Mouse (Mus musculus) small intestine, adult 2 months (tissue): ENCODE measurements around the gene Txnrd2. TPM values are rescaled to one million over a fixed set of nuclear protein-coding genes. Genes with fewer than 3 reads are reported as not detected.

Experiments used
- H3K27ac ChIP-seq: fragments of 200-500 bp; 2 replicates; pipeline ENCODE4 v1.5.1; 2012; ENCODE audit warnings: low read depth, low read length, control low read depth, inconsistent platforms; ENCODE audit not compliant: insufficient read depth
- H3K27me3 ChIP-seq: fragments of 200-500 bp; 2 replicates; pipeline ENCODE4 v1.6.1; 2012; ENCODE audit warnings: mild to moderate bottlenecking, moderate library complexity, low read length, inconsistent platforms; ENCODE audit not compliant: control insufficient read depth, insufficient read depth
- H3K36me3 ChIP-seq: fragments of 200-500 bp; 2 replicates; pipeline ENCODE4 v1.6.1; 2012; ENCODE audit warnings: mild to moderate bottlenecking, low read length, control low read depth, inconsistent platforms; ENCODE audit not compliant: control insufficient read depth, insufficient read depth
- H3K4me1 ChIP-seq: fragments of 200-500 bp; 2 replicates; pipeline ENCODE4 v1.6.1; 2012; ENCODE audit warnings: low read length, inconsistent platforms, mixed read lengths; ENCODE audit not compliant: control insufficient read depth, insufficient read depth, insufficient read length
- H3K4me3 ChIP-seq: fragments of 200-500 bp; 2 replicates; pipeline ENCODE4 v1.5.1; 2012; ENCODE audit warnings: low read depth, mild to moderate bottlenecking, control low read depth, inconsistent platforms, low read length, moderate library complexity
- CTCF ChIP-seq: fragments of 200-500 bp; IDR thresholded peaks from 2 replicates; pipeline ENCODE4 v1.5.1; 2012; ENCODE audit warnings: low read depth, mild to moderate bottlenecking, control low read depth, inconsistent platforms, low read length, moderate library complexity, mixed read lengths; ENCODE audit not compliant: insufficient replicate concordance, insufficient read length; ENCODE audit errors: extremely low read depth
- POLR2A ChIP-seq: fragments of 200-500 bp; IDR thresholded peaks from 2 replicates; pipeline ENCODE4 v1.6.1; 2012; ENCODE audit warnings: low read depth, mild to moderate bottlenecking, control low read depth, inconsistent platforms, low read length, moderate library complexity
- WGBS: fragments of 180-500 bp; shearing (Covaris S2); methylation state at CpG from one replicate; pipeline ENCODE4 v1.1.7; 2018; 5-methylcytosine and 5-hydroxymethylcytosine counted together
- polyA plus RNA-seq: library from polyadenylated mRNA; depleted of rRNA; stranded (reverse); fragments of >200 nt; gene quantifications from 2 replicates; pipeline ENCODE4 v1.2.3, GENCODE M21; 2012

Gene Txnrd2
- polyA plus RNA-seq, 1 experiment, result 19.5 TPM

DNA sequence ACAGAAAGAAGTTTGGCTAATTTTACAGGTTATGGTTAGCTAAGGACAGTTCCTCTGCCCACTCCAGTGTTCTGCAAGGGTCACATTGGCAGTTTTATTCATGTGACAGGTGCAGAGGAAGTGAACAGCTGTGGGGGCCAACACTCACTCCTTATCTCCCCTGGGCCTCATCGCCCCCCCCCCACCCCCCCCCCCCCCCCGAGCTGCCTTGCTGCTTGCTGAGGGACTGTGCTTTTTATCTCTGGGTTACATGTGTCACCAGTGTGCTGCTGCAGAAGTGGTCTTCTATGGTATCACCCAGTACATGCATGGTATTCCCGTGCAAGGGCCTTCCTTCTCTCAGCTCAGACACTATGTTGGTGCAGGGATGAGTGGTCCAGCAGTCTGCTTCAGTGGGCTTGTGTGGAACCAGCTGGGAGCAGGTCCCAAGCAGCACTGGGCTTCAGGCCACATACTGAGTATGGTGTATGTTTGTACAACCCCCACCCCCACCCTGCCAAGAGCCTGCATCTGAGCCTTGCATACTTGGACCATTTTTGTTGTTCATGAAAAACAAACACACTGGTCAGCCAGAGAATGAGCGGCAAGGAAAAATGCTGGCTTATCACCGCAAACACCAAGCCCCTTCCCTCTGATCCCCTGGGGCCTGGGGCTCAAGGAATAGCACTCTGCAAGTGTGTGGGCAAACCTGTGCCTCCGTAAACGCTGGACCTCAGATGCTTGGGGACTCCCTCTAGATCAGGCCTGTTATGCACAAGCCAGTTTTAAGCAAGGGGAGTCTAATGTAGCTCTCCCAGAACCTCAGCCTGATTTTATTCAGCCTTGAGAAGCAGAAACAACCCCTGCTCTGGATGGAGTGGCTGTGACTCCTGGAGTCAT lies 38.2 kb upstream of the Txnrd2 start:
- 61% methylated on average over 6 of the region's 7 CpGs for WGBS

DNA sequence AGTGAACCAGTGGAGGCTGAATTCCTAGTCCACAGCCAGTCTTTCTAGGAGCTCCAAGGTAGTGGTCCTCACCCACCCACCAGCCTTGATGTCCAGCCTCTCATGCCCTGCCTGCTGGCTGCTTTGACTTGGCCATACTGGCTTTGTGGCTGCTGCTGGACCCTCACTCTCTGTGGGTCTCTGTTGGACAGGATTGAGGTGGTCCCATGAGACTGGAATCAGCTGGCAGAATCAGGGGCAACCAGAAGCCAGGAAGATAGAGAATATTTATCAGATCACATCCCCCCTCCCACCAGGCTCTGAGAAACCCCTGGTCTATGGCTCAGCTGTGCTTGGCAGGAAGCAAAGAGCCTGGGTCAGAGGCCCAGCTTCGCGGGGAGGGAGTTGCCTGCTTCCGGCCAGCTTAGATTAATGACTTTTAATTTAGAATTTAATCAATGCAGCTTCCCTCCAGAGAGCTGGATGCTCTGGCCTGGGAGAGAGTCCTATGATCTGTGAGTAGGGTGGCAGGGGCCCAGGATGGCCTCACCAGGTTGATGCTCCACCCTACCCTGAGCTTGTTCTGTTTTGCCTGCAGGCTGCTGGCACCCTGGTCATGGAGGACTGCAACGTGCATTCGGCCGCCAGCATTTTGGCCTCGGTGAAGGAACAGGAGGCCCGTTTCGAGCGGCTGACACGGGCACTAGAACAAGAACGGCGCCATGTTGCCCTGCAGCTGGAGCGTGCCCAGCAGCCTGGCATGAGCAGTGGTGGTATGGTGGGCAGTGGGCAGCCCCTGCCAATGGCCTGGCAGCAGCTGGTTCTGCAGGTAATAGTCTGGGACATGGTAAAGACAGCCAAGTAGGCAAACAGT lies 37.4 kb upstream of the Txnrd2 start:
- Histone ChIP-seq H3K27me3 (no peaks in the 10 kb centered on the region), H3K27ac (peak overlapping the region; percentile 51), H3K36me3 (no peaks in the 10 kb centered on the region), H3K4me3 (no peak overlapping the region), H3K4me1 (peaks cover 11% of the 10 kb centered on the region)
- TF ChIP-seq CTCF (no peak), POLR2A (no peak)
- 88% methylated on average over 14 of the region's 14 CpGs for WGBS

More for the DNA sequence above, 38.2 kb upstream of the Txnrd2 start:
- no peaks in the 10 kb centered on the region for H3K27me3 ChIP-seq
- TF ChIP-seq POLR2A (no peak), CTCF (no peak)
- H3K4me3 ChIP-seq, result no peak overlapping the region
- peak overlapping the region; percentile 51 for H3K27ac ChIP-seq
- peaks cover 13% of the 10 kb centered on the region for H3K4me1 ChIP-seq
- no peaks in the 10 kb centered on the region for H3K36me3 ChIP-seq

GRCm38 (mm10) chr16:18390399-18390798 lies 35.8 kb upstream of the Txnrd2 start:
- no peak overlapping the region for H3K27ac ChIP-seq
- WGBS, result 91% methylated on average over 6 of the region's 6 CpGs
- H3K4me1 ChIP-seq, result peaks cover 11% of the 10 kb centered on the region
- no peak overlapping the region for H3K4me3 ChIP-seq
- TF ChIP-seq CTCF (no peak), POLR2A (no peak)
- no peaks in the 10 kb centered on the region for H3K27me3 ChIP-seq
- no peaks in the 10 kb centered on the region for H3K36me3 ChIP-seq

DNA sequence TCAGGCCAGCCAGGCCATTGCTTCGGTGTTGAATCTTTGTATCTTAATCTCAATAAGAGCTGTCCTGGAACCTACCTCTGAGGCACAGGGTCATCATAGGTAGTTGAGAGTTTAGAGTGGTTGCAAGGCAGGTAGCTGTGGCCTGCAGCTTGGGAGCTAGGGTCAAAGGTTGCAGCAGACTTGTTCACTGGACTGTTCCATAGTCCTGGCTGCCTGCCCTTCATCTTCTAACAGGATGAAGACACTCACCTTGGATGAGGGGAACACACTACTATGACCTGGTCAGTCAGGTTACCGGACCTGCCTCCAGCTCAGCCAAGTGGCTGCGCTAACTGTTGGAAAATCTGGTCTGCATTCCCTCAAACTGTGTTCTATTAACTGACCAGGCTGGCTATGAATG lies 35.1 kb upstream of the Txnrd2 start:
- H3K27ac ChIP-seq, result no peak overlapping the region
- H3K4me3 ChIP-seq, result no peak overlapping the region
- peaks cover 13% of the 10 kb centered on the region for H3K4me1 ChIP-seq
- 94% methylated on average over 3 of the region's 3 CpGs for WGBS
- H3K36me3 ChIP-seq, result no peaks in the 10 kb centered on the region
- TF ChIP-seq CTCF, result no peak
- TF ChIP-seq POLR2A, result no peak
- no peaks in the 10 kb centered on the region for H3K27me3 ChIP-seq

DNA sequence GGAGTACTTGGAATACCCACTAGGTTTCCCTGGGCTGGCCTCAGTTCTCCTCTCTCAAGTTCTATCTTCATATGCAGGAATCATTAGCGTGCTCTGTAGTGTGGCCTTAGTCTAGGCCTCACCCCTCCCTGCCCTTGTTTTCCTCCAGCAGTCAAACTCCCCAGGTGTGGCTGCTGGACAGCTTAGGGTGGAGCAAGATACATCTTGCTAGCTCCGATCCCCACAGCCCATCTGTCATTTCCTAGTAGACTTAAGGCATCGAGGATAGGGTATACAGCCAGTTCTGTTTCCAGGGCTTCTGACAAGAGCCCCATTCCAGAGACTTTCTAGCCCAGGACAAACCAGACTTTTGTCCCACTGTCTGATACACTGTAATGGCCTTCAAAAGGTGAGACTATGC lies 34.5 kb upstream of the Txnrd2 start:
- Histone ChIP-seq H3K4me3 (no peak overlapping the region), H3K4me1 (peaks cover 13% of the 10 kb centered on the region), H3K27ac (no peak overlapping the region), H3K27me3 (no peaks in the 10 kb centered on the region), H3K36me3 (no peaks in the 10 kb centered on the region)
- TF ChIP-seq CTCF (no peak), POLR2A (no peak)
- WGBS, result 91% methylated on average over 3 of the region's 3 CpGs

GRCm38 (mm10) chr16:18392469-18393426 lies 33.4 kb upstream of the Txnrd2 start:
- WGBS, result under 1% methylated on average over 63 of the region's 63 CpGs
- H3K4me1 ChIP-seq, result peaks cover 13% of the 10 kb centered on the region
- H3K36me3 ChIP-seq, result no peaks in the 10 kb centered on the region
- 0 out of 2 replicates have a peak overlapping the region, but pooled peaks have one; percentile 11 for H3K27ac ChIP-seq
- peak overlapping the region; percentile 80 for H3K4me3 ChIP-seq
- H3K27me3 ChIP-seq, result no peaks in the 10 kb centered on the region
- TF ChIP-seq POLR2A (peak; percentile 50), CTCF (no peak)
